Mouse (Mus musculus): ENCODE measurements around the gene Dapk1.

Dapk1 gene

DNA sequence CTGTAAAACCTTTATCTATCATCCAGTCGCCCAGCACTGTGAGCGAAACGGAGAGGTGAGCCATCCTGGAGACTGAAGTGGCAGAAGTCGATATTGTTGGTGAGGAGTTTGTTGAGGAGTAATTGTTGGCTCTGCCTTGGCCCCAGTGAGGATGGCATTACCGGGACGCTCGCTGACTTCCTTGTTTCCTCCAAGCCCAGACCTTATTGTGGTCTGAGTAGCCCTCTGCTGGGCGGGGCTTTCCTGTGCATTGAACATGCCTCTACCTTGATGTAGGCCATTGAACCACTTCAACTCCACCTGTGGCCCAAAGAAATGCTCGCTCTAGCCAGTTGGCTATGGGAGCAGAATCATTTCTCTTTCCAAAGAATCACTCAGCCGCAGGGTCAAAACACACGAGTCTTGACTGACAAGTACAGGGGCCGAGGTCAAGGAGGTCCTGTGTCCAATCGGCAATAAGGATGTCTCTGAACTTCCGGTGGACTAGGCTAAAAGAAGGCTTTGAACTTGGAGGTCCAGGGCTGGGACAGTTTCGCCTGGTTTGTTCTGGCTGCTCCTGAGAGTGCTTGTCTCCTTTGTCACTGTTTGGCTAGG lies 13.4 kb downstream of the Dapk1 start:
- no peak for DNase-seq (ENCODE audit: extremely low spot score, low spot score)

DNA sequence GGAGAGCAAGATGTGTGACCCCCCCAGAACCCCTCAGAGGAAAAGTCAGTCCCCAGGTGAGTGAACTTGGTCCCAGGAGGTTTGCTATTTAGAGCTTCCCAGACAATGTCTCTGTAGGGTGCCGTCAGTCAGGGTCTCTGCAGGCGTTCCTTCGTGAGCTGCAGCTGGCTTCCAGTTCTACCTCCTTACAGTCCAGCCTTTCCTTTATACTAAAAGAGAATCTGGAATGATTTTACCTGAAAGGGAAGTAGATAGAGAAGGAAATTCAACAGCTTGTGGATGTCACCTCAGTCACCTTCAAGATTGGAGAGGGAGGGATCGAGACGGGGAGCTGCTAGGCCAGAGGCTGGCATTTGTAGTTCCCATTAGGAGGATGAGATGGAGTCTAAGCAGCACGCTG lies 14.3 kb downstream of the Dapk1 start:
- DNase-seq (ENCODE audit: extremely low spot score, low spot score), result no peak

GRCm38 (mm10) chr13:60618287-60618686 lies 16.5 kb downstream of the Dapk1 start:
- DNase-seq (ENCODE audit: extremely low spot score, low spot score), result no peak

- no peak for DNase-seq (ENCODE audit: extremely low spot score, low spot score)
Observed at GRCm38 (mm10) chr13:60619723-60620122, 18.0 kb downstream of the Dapk1 start.

GRCm38 (mm10) chr13:60621411-60621965 lies 19.7 kb downstream of the Dapk1 start:
- no peak for DNase-seq (ENCODE audit: extremely low spot score, low spot score)

DNA sequence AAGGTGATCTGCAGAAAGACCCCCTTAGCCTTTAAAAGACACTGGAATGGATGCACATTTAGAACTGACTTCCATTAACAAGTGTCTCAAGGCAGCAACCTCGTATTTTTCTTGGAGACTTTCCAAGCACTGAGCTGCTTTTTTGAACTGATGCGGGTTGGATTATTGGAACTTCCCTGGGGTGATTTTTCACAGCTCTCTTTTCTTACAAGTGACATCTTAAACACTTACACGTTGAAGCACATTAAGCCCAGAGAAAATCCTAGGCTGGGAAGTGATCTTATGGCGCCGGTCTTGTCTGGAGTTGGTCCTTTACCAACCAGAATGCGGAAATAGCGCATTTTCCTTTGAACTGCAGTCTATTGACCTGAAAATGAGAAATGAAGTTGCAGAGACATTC lies 23.8 kb downstream of the Dapk1 start:
- DNase-seq (ENCODE audit: extremely low spot score, low spot score), result no peak

GRCm38 (mm10) chr13:60627843-60628656 lies 26.3 kb downstream of the Dapk1 start:
- no peak for DNase-seq (ENCODE audit: extremely low spot score, low spot score)

- no peak for DNase-seq (ENCODE audit: extremely low spot score, low spot score)
Observed at GRCm38 (mm10) chr13:60628657-60628950, 26.9 kb downstream of the Dapk1 start.

DNA sequence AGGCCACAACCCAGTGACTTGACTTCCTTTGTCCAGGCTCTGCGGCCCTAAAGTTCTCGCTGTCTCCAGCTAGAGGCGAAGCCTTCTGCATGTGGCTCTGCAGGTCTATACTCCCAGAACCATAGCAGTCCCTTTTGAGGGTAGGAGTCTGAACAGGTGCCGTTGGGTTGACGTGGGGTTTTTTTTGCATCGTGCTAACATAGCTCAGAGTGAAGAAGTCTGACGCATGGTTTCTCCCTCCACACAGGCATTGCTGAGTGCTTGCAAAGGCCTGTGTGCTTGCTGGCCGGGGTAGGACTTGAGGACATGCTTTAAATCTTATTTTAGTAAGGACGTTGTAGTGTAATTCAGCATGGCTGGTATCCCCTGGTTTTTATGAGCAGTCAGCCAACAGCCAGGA lies 27.7 kb downstream of the Dapk1 start:
- DNase-seq (ENCODE audit: extremely low spot score, low spot score), result no peak

GRCm38 (mm10) chr13:60633945-60634344 lies 32.2 kb downstream of the Dapk1 start:
- no peak for DNase-seq (ENCODE audit: extremely low spot score, low spot score)

GRCm38 (mm10) chr13:60635636-60636035 lies 33.9 kb downstream of the Dapk1 start:
- DNase-seq (ENCODE audit: extremely low spot score, low spot score), result no peak

- no peak for DNase-seq (ENCODE audit: extremely low spot score, low spot score)
Observed at GRCm38 (mm10) chr13:60639482-60640055, 37.8 kb downstream of the Dapk1 start.

DNA sequence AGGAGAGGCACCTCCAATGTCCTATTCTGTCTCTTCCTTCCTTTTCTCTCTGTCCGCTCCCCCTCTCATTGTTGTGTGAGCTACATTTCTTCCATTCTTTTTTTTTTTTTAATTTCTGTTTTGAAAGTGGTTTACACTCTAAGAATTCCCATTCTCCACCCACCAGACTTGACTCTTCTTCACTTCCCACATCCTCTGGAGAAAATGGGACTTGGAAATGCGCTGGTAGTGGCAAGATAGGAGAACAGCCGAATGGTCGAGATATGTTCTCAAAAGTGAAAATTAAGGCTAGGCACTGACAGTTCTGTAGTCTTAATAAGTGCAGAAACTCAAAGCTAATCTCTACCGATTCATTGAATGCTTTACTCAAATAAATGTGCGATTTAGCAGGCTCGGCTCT lies 38.7 kb downstream of the Dapk1 start:
- DNase-seq (ENCODE audit: extremely low spot score, low spot score), result no peak

DNA sequence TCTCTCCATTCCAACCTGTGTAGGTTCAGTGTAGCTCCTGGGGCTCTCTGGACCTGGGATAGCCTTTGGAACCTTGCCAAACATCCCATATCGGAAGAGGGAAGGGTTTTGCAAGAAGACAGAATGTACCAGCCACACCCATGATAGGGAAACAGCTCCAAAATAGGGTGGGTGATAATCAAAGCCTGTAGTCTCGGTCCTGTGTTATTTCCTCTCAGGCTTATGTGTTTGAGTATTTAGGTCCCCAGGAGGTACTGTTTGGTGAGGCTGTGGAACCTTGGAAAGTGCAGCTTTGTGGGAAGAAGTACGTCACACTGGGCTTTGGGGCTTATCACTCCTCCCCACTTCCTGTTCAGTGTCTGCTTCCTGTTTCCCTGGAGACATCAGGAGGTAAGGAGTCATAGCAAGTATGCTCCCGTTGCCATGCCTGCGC lies 42.7 kb downstream of the Dapk1 start:
- DNase-seq (ENCODE audit: extremely low spot score, low spot score), result no peak

DNA sequence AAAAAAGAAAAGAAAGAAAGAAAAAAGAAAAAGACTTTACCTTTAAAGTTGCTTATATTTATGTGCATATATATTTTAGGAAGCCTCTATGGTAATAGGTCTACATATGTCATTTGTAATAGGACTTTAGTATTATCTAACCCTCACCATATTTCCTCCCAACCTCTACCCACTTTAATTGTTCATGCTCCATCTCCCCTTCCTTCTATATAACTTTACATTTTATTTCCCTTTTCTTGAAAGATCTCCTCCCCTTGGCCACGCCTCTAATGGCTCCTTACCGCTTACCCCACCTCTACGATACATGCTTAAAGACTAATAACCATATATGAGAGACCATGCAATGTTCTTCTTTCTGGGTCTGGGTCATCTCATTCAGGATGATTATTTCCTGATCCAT lies 45.0 kb downstream of the Dapk1 start:
- no peak for DNase-seq (ENCODE audit: extremely low spot score, low spot score)

- no peak for DNase-seq (ENCODE audit: extremely low spot score, low spot score)
Observed at GRCm38 (mm10) chr13:60648350-60648749, 46.6 kb downstream of the Dapk1 start.

DNA sequence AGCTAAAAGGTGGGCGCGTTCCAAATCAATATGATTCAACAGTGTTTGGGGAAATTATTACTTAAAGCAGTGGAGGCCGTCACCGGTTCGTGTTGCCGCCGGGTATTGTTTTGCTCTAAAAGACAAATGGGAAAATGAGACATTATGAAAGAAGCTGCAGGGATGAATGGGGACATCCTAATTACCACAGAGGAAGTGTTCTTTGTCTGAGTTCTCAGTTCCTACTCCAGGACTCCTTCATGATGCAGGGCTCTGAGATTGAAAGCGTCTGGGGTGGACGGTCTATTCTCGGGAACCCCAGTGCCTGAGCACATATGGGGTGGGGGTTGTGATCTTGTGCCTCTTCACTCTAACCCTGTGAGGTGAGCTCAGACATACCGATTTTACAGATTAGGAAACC lies 48.3 kb downstream of the Dapk1 start:
- no peak for DNase-seq (ENCODE audit: extremely low spot score, low spot score)

- no peak for DNase-seq (ENCODE audit: extremely low spot score, low spot score)
Observed at GRCm38 (mm10) chr13:60654017-60654565, 52.3 kb downstream of the Dapk1 start.

- no peak for DNase-seq (ENCODE audit: extremely low spot score, low spot score)
Observed at GRCm38 (mm10) chr13:60655246-60655645, 53.5 kb downstream of the Dapk1 start.

DNA sequence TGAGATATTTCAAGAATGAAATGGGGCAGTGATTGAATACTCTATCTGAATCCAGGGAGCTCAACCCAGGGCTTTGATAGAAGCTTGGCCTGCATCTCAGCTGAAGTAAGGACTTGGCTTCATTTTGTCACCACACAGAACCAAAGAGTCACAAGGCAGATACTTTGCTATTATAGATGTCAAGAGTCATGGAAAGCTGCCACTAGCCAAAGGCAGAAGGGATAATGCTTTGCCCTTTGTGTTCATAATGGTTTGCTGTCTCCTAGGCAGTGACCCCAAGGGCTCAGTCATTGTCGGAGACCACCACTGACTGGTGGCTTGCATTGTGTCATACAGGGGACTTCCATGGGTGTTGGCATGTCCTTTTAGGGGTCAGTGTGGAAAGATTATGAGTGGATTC lies 57.9 kb downstream of the Dapk1 start:
- no peak for DNase-seq (ENCODE audit: extremely low spot score, low spot score)

GRCm38 (mm10) chr13:60660056-60660455 lies 58.3 kb downstream of the Dapk1 start:
- no peak for DNase-seq (ENCODE audit: extremely low spot score, low spot score)

GRCm38 (mm10) chr13:60660711-60661261 lies 59.0 kb downstream of the Dapk1 start:
- DNase-seq (ENCODE audit: extremely low spot score, low spot score), result no peak

All from neural tube, embryonic 10.5 days (tissue).